Mouse (Mus musculus) myocyte (in vitro differentiated cells): ENCODE data around the gene Cyb561.

Experiments
- E2F4 ChIP-seq: IDR thresholded peaks from one replicate; pipeline ENCODE4 v1.6.1; 2011; ENCODE audit warnings: mild to moderate bottlenecking, control low read depth, moderate library complexity; ENCODE audit not compliant: insufficient read depth
- MAX ChIP-seq: IDR thresholded peaks from one replicate; pipeline ENCODE4 v1.6.1; 2011; ENCODE audit warnings: low read depth, mild to moderate bottlenecking, control low read depth
- POLR2A ChIP-seq: IDR thresholded peaks from one replicate; pipeline ENCODE4 v1.6.1; 2011; ENCODE audit warnings: low read depth, mild to moderate bottlenecking, control low read depth, moderate library complexity; ENCODE audit not compliant: insufficient read length
- TCF12 ChIP-seq: IDR thresholded peaks from one replicate; pipeline ENCODE4 v1.6.1; 2011; ENCODE audit warnings: mild to moderate bottlenecking, control low read depth; ENCODE audit not compliant: poor library complexity, insufficient read depth, severe bottlenecking

DNA sequence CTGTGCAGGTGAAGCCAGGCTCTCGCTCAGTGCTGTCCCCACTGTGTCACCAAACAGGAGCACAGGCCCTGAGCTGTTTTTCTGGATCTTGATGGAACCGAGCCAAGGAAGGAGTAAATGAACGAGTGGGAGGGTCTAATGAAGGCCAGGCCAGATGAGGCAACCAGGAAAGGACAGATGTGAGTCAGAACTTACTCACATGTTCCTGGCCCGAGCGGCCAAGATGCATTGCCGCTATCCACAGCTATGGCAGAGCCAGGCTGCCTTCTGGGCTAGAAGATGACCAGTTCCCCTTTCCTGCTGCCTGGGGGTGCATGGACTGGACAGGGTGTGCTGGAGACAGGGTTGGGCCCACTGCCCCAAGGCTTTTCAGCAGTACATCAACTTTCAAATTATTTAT, 266 bp upstream of the Cyb561 start:
- TF ChIP-seq TCF12 (no peak), POLR2A (peak; percentile 42), MAX (no peak), E2F4 (no peak)
